Mouse (Mus musculus) liver, embryonic 13.5 days (tissue): ENCODE measurements around the gene Spdl1. TPM values are rescaled to one million over a fixed set of nuclear protein-coding genes. Genes with fewer than 3 reads are reported as not detected.

Experiments
- ATAC-seq: fragments of 200-750 bp; cut with Nextera tagmentation; 2 replicates; pipeline ENCODE4 v1.8.0; 2017; ENCODE audit warnings: low read depth, mild to moderate bottlenecking, moderate number of reproducible peaks, moderate library complexity
- DNase-seq: peaks from one replicate; pipeline ENCODE4 v3.0.0; 2022
- H3K27ac ChIP-seq: fragments of 300-500 bp; sonication (generic); 2 replicates; pipeline ENCODE4 v1.5.1; 2015; ENCODE audit warnings: moderate library complexity, mild to moderate bottlenecking, inconsistent platforms
- H3K27me3 ChIP-seq: fragments of 300-500 bp; sonication (generic); 2 replicates; pipeline ENCODE4 v1.6.1; 2015; ENCODE audit warnings: mild to moderate bottlenecking, inconsistent platforms
- H3K36me3 ChIP-seq: fragments of 300-500 bp; sonication (generic); 2 replicates; pipeline ENCODE4 v1.6.1; 2015; ENCODE audit warnings: mild to moderate bottlenecking, inconsistent platforms
- H3K4me1 ChIP-seq: fragments of 300-500 bp; sonication (generic); replicated peaks from 2 replicates; pipeline ENCODE4 v1.6.1; 2015; ENCODE audit warnings: inconsistent platforms
- H3K4me2 ChIP-seq: fragments of 300-500 bp; sonication (generic); 2 replicates; pipeline ENCODE4 v1.6.1; 2015; ENCODE audit warnings: inconsistent platforms, mild to moderate bottlenecking, moderate library complexity
- H3K4me3 ChIP-seq: fragments of 300-500 bp; sonication (generic); replicated peaks from 2 replicates; pipeline ENCODE4 v1.5.1; 2015; ENCODE audit warnings: mild to moderate bottlenecking, inconsistent platforms
- H3K9ac ChIP-seq: fragments of 300-500 bp; sonication (generic); 2 replicates; pipeline ENCODE4 v1.6.1; 2015; ENCODE audit warnings: mild to moderate bottlenecking, inconsistent platforms
- H3K9me3 ChIP-seq: fragments of 300-500 bp; sonication (generic); replicated peaks from 2 replicates; pipeline ENCODE4 v1.6.1; 2016; ENCODE audit warnings: inconsistent platforms
- WGBS: fragments of 180-500 bp; shearing (Covaris S2); methylation state at CpG from one replicate; pipeline ENCODE4 v1.1.7; 2015; ENCODE audit not compliant: insufficient replicate concordance; 5-methylcytosine and 5-hydroxymethylcytosine counted together
- polyA plus RNA-seq: library from polyadenylated mRNA; unstranded; fragments of >200 nt; fragmentation: Nextera tagmentation; extraction: Ambion mirVana; gene quantifications from 2 replicates; pipeline ENCODE4 v1.2.1, GENCODE M21; 2015

The Spdl1 gene
- polyA plus RNA-seq, 1 experiment from 2014 or later = 16.7 TPM

- WGBS = 75% methylated on average over 9 of the region's 9 CpGs
- H3K4me2 ChIP-seq = no peak overlapping the region
- no peak overlapping the region for H3K4me3 ChIP-seq
- no peaks in the 10 kb centered on the region for H3K9me3 ChIP-seq
- H3K36me3 ChIP-seq = no peaks in the 10 kb centered on the region
- no peak overlapping the region for H3K9ac ChIP-seq
- H3K27me3 ChIP-seq = no peaks in the 10 kb centered on the region
- peaks cover 13% of the 10 kb centered on the region; the same call in 1 of the 2 replicates for H3K4me1 ChIP-seq
- DNase-seq (no peak), ATAC-seq (no peak)
- H3K27ac ChIP-seq = no peak overlapping the region
Measured at GRCm38 (mm10) chr11:34773304-34773895, 60.0 kb downstream of the Spdl1 start.

DNA sequence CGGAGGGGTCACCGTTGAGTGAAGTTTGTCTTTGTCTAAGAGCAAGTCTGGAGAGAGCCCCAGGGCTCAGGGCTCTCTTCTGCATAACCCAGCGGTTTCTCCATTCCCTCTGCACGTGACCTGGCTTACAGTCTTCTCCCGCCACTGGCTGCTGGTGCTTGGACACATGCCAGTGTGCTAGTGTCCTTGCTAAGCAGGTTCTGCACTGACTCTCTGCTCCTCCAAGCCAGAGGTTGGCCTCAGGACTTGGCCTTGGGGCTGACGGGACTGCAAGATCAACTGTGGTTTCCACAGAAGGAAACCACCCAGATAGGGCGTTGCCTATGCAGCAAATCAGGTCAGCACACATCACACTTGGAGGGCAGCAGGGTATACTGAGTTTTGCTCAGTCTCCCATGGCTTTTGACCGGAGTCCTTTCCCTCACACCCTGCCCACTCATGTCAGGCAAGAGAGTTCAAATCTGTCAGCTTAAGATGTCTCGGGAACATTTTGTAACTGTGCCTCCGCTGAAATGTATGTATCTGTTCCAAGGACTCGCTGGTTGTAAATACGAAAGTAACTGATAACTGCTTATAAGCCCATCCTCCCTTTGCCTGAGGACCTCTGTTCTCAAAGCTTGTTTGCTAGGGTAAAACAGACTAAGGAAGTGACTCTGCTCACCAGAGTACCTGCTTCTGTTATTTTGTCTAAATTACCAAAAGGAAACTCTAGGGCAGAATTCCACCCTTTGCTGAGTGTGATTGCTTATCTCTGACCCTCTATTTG, 62.0 kb downstream of the Spdl1 start:
- no peaks in the 10 kb centered on the region for H3K27me3 ChIP-seq
- no peak overlapping the region for H3K27ac ChIP-seq
- no peak overlapping the region for H3K9ac ChIP-seq
- H3K36me3 ChIP-seq = no peaks in the 10 kb centered on the region
- H3K4me2 ChIP-seq = no peak overlapping the region
- H3K9me3 ChIP-seq = no peaks in the 10 kb centered on the region
- no peak overlapping the region for H3K4me3 ChIP-seq
- H3K4me1 ChIP-seq = peaks cover 13% of the 10 kb centered on the region; the same call in 1 of the 2 replicates
- DNase-seq (no peak), ATAC-seq (peak; percentile 47)
- WGBS = 30% methylated on average over 12 of the region's 12 CpGs

DNA sequence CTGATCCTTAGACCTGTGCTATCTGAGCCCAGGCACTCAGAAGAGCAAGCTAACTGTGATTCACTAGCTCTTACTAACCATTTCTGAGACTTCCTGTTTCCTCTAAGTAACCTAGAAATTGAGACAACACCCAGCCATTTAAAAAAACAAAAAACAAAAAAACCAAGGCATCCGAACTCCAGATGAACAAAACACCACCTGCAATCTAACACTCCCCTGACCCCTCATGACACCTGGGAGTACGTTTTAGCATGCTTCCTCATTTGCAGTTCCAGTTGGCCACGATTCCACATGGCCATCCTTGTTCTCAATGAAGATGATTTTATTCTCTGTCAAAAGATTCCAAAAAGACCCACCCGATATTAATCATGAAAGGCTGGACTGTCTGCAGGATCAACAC, 62.8 kb downstream of the Spdl1 start:
- H3K9me3 ChIP-seq = no peaks in the 10 kb centered on the region
- ATAC-seq (no peak), DNase-seq (no peak)
- no peaks in the 10 kb centered on the region for H3K36me3 ChIP-seq
- no peak overlapping the region for H3K9ac ChIP-seq
- peaks cover 13% of the 10 kb centered on the region; the same call in 1 of the 2 replicates for H3K4me1 ChIP-seq
- no peak overlapping the region for H3K4me2 ChIP-seq
- H3K27me3 ChIP-seq = no peaks in the 10 kb centered on the region
- 43% methylated on average over 4 of the region's 4 CpGs for WGBS
- no peak overlapping the region for H3K27ac ChIP-seq
- no peak overlapping the region for H3K4me3 ChIP-seq

- 81% methylated on average over 8 of the region's 8 CpGs for WGBS
- no peak for DNase-seq
- H3K27ac ChIP-seq = no peak overlapping the region
- no peaks in the 10 kb centered on the region for H3K36me3 ChIP-seq
- no peaks in the 10 kb centered on the region for H3K27me3 ChIP-seq
- no peak for ATAC-seq
- no peaks in the 10 kb centered on the region for H3K9me3 ChIP-seq
- no peak overlapping the region for H3K4me2 ChIP-seq
- no peak overlapping the region for H3K9ac ChIP-seq
- peaks cover 13% of the 10 kb centered on the region; the same call in 1 of the 2 replicates for H3K4me1 ChIP-seq
- H3K4me3 ChIP-seq = no peak overlapping the region
Measured at GRCm38 (mm10) chr11:34769946-34770345, 63.5 kb downstream of the Spdl1 start.

DNA sequence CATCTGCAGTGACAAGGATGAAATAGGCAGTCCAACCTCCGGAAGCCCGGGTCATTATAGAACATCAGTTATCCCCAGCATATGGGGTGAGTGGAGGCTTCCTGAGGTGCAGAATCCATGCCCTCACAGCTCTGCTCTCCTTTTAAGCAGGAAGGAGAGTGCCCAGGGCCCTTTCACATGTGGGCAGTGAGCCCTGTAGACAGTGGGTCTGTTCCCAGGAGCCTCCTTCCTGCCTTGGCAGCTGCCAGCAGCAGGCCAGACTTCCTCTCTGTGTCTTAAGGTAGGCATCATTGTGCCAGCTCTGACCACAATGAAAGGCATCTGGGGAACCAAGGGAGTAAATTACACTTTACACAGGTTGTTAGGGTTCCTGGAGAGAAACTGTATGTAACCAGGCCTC, 64.0 kb downstream of the Spdl1 start:
- Histone ChIP-seq H3K9me3 (no peaks in the 10 kb centered on the region), H3K9ac (no peak overlapping the region), H3K4me1 (peaks cover 13% of the 10 kb centered on the region; the same call in 1 of the 2 replicates), H3K4me3 (no peak overlapping the region), H3K36me3 (no peaks in the 10 kb centered on the region), H3K27ac (no peak overlapping the region), H3K4me2 (no peak overlapping the region), H3K27me3 (no peaks in the 10 kb centered on the region)
- WGBS = 67% methylated on average over 2 of the region's 2 CpGs
- ATAC-seq = no peak
- no peak for DNase-seq

GRCm38 (mm10) chr11:34763739-34764361, 69.6 kb downstream of the Spdl1 start:
- WGBS = 60% methylated on average over 5 of the region's 5 CpGs
- Histone ChIP-seq H3K9ac (no peak overlapping the region), H3K27ac (no peak overlapping the region), H3K4me3 (no peak overlapping the region), H3K4me1 (no peaks in the 10 kb centered on the region), H3K36me3 (no peaks in the 10 kb centered on the region), H3K9me3 (no peaks in the 10 kb centered on the region), H3K27me3 (no peaks in the 10 kb centered on the region), H3K4me2 (no peak overlapping the region)
- no peak for DNase-seq
- no peak for ATAC-seq

DNA sequence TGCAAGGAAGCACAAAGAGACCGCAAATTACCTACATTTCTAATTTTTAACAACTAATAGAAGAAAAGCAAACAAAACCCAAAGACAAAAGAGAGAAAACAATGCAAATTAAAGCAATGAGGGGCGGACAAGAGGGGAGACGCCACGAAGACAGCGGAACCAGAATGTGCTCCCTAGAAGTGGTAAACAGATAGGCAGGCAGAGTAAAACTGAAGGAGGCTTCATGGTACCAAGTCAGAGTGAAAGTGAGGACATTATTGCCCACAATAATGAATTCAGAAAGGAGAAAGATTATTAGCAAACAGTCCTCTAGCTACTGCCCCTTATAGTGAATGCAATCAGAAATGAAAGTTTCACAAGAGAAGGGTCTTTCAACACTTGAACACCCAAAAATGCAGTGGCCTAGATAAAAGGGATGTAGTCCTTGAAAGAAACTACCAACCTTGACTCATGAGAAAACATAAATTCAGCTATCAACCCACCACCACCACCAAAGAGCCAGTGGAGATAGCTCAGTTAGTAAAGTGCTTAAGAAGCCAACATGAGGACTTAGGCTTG, 70.8 kb downstream of the Spdl1 start:
- WGBS = 70% methylated on average over 5 of the region's 5 CpGs
- ATAC-seq = no peak
- DNase-seq = no peak
- Histone ChIP-seq H3K4me1 (no peaks in the 10 kb centered on the region), H3K4me2 (no peak overlapping the region), H3K9me3 (no peaks in the 10 kb centered on the region), H3K36me3 (no peaks in the 10 kb centered on the region), H3K4me3 (no peak overlapping the region), H3K27me3 (no peaks in the 10 kb centered on the region), H3K9ac (no peak overlapping the region), H3K27ac (no peak overlapping the region)

GRCm38 (mm10) chr11:34762125-34762524, 71.3 kb downstream of the Spdl1 start:
- Histone ChIP-seq H3K27ac (no peak overlapping the region), H3K27me3 (no peaks in the 10 kb centered on the region), H3K4me3 (no peak overlapping the region), H3K9me3 (no peaks in the 10 kb centered on the region), H3K4me1 (no peaks in the 10 kb centered on the region), H3K9ac (no peak overlapping the region), H3K36me3 (no peaks in the 10 kb centered on the region), H3K4me2 (no peak overlapping the region)
- ATAC-seq (no peak), DNase-seq (no peak)
- WGBS = 70% methylated on average over 6 of the region's 6 CpGs

DNA sequence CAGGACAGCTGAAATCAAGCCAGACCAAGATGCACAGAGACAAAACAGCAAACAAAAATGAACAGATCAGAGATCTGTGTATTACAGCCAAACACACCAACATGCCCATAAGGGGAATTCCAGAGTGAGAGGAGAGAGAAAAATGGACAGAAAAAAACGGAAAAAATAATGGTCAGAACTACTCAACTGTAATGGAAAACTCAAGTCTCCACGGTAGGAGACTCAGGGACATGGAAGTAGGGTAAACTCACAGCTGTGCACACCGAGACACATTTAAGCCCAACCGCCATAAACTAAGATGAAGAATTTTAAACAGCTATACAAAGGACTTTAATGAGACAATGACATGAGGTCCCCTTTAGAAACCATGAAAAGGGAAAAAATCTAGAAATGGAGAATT, 73.9 kb downstream of the Spdl1 start:
- Histone ChIP-seq H3K4me2 (no peak overlapping the region), H3K9me3 (no peaks in the 10 kb centered on the region), H3K4me1 (no peaks in the 10 kb centered on the region), H3K9ac (no peak overlapping the region), H3K27ac (no peak overlapping the region), H3K4me3 (no peak overlapping the region), H3K27me3 (no peaks in the 10 kb centered on the region), H3K36me3 (no peaks in the 10 kb centered on the region)
- 80% methylated on average over 4 of the region's 4 CpGs for WGBS
- no peak for ATAC-seq
- no peak for DNase-seq
